Mouse (Mus musculus) cerebellum, adult 2 months (tissue): ENCODE results near the gene Olfr283.
"Not testable (repeated sequence)": the region's sequence is repeated elsewhere in the genome, so short reads cannot be mapped to it uniquely, and the experiment has no call there.

Source experiments
- CTCF ChIP-seq: fragments of 200-500 bp; IDR thresholded peaks from 2 replicates; pipeline ENCODE4 v1.5.1; 2011; ENCODE audit warnings: low read depth, mild to moderate bottlenecking, control low read depth, low read length, moderate library complexity, borderline replicate concordance; ENCODE audit not compliant: insufficient read depth
- POLR2A ChIP-seq: fragments of 200-500 bp; IDR thresholded peaks from 2 replicates; pipeline ENCODE4 v1.6.1; 2011; ENCODE audit warnings: low read length, control low read depth, borderline replicate concordance; ENCODE audit not compliant: insufficient read depth

DNA sequence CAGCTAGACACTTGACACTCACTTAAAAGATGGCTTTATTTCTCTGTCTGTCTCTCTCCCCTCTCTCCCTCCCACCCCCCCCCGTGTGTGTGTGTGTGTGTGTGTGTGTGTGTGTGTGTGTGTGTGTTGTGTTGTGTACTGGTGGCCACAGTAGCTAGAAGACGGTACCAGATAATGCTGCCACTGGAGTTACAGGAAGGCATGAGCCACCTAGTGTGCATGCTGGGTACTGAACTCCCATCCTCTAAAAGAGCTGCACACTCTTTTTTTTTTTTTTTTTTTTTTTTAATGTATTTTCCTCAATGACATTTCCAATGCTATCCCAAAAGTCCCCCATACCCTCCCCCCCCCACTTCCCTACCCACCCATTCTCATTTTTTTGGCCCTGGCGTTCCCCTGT is 36.5 kb upstream of the Olfr283 start:
- TF ChIP-seq CTCF = peak; percentile 35; the same call in 1 of the 2 replicates
- not testable (repeated sequence) for TF ChIP-seq POLR2A
